Mouse (Mus musculus) spleen, postnatal 0 days (tissue): Measurements from ENCODE around the gene Olfr1176. TPM values are rescaled to one million over a fixed set of nuclear protein-coding genes. Genes with fewer than 3 reads are reported as not detected.

Experiments
- polyA plus RNA-seq: library from polyadenylated mRNA; unstranded; fragments of >200 nt; fragmentation: Nextera tagmentation; extraction: Ambion mirVana; gene quantifications from 2 replicates; pipeline ENCODE4 v1.2.1, GENCODE M21; 2015

The Olfr1176 gene
- not detected in 2 replicates for polyA plus RNA-seq

DNA sequence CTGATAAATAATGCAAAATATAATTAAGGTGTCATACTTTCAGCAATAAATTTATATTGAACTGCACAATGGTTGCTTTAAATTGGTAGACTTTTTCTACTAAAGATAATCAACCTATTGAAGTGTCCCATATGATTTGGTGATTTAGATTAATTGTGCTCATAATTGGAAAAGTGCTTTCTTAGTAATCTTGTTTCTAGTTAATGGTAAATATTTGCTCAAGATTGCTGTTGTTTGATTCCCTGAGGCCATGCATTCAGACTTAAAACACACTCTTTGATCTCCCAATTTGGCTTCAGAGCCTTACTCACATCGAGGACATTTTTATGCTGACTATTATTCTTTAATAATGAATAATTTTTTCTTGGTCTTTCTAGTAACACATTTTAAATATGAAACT, at the start of gene Olfr1176:
Gene Olfr1176 (plus strand): TSS at position 301 of the 400 bp plus-strand sequence.

GRCm38 (mm10) chr2:88315035-88315434, 21.5 kb upstream of the Olfr1176 start, which contains the start of gene Olfr1174-ps:
TSS of gene Olfr1174-ps (minus strand) at chr2:88315135.

GRCm38 (mm10) chr2:88327115-88327514, 9.4 kb upstream of the Olfr1176 start, which contains the start of gene Olfr1175-ps:
TSS of gene Olfr1175-ps (minus strand) at chr2:88327215.

DNA sequence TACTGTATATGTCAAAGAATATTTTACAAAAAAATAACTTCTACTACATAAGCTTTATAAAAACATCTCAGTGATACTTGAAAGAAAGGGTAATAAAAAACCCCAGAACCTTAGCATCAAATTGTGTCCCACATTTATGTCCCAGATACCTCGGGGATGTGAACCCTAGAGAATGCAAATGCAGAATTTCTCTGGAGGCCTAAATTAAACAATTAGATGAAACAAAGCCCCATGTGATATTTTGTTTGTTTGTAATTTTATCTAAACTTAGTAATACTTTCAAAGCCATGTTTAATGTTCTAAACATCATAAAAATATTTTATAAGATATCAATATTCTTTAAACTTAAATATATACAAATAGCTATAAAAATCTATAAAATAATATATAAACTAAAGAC, 9.9 kb downstream of the Olfr1176 start, which contains the start of gene Olfr1177-ps:
Gene Olfr1177-ps (minus strand): TSS at position 101 of the 400 bp plus-strand sequence.

DNA sequence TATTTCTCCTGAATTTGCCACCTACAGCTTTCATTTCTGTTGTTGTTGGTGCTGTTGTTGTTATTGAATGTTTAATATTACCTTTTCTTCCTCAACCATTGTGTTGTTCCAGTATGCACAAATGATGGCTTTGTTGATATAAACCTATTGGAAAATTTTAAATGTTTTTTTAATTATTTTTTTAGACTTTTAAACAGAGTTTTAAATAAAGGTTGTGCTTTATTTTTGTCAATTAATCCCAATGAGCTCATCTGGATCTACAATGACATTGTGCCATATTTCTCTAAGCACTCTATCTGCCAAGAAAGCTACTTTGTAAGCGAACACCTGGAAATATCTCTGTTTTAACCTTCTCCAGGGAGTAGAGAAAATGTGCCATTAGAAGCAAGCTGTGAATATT, 50.2 kb downstream of the Olfr1176 start, which contains the start of gene Olfr1178:
Gene Olfr1178 (plus strand): TSS at position 301 of the 400 bp plus-strand sequence.

Other genes with a start within 250 kb of the Olfr1176 start
- not detected in 2 replicates for gene Olfr1164, start 242.8 kb upstream of the Olfr1176 start, polyA plus RNA-seq
- not detected in 2 replicates for gene Olfr1166, start 208.4 kb upstream of the Olfr1176 start, polyA plus RNA-seq
- not detected in 2 replicates for gene Olfr1167, start 181.5 kb upstream of the Olfr1176 start, polyA plus RNA-seq
- not detected in 2 replicates for gene Olfr1168, start 154.8 kb upstream of the Olfr1176 start, polyA plus RNA-seq
- gene Olfr1170, start 108.4 kb upstream of the Olfr1176 start, polyA plus RNA-seq = not detected in 2 replicates
- gene Olfr1173, start 56.8 kb upstream of the Olfr1176 start, polyA plus RNA-seq = not detected in 2 replicates
- gene Olfr1174-ps, start 21.6 kb upstream of the Olfr1176 start, polyA plus RNA-seq = not detected in 2 replicates
- not detected in 2 replicates for gene Olfr1175-ps, start 9.5 kb upstream of the Olfr1176 start, polyA plus RNA-seq
- gene Olfr1177-ps, start 9.8 kb downstream of the Olfr1176 start, polyA plus RNA-seq = not detected in 2 replicates
- not detected in 2 replicates for gene Olfr1178, start 50.3 kb downstream of the Olfr1176 start, polyA plus RNA-seq
- not detected in 2 replicates for gene Olfr1179, start 69.7 kb downstream of the Olfr1176 start, polyA plus RNA-seq
- not detected in 2 replicates for gene Olfr1180, start 82.4 kb downstream of the Olfr1176 start, polyA plus RNA-seq
- gene Olfr1181, start 89.5 kb downstream of the Olfr1176 start, polyA plus RNA-seq = not detected in 2 replicates
- not detected in 2 replicates for gene Gm13757, start 112.4 kb downstream of the Olfr1176 start, polyA plus RNA-seq
- not detected in 2 replicates for gene Olfr1183, start 118.1 kb downstream of the Olfr1176 start, polyA plus RNA-seq
- gene Olfr1184, start 146.9 kb downstream of the Olfr1176 start, polyA plus RNA-seq = not detected in 2 replicates
- gene Olfr1185-ps1, start 156.6 kb downstream of the Olfr1176 start, polyA plus RNA-seq = not detected in 2 replicates
- not detected in 2 replicates for gene Olfr1186, start 181.8 kb downstream of the Olfr1176 start, polyA plus RNA-seq
- gene Olfr1188, start 220.2 kb downstream of the Olfr1176 start, polyA plus RNA-seq = not detected in 2 replicates
- gene Olfr1189, start 249.7 kb downstream of the Olfr1176 start, polyA plus RNA-seq = not detected in 2 replicates